Mouse (Mus musculus) kidney, adult 2 months (tissue): Measurements from ENCODE around the gene Parp6.

ENCODE experiments used
- CTCF ChIP-seq: fragments of 200-500 bp; conservative IDR thresholded peaks from 2 replicates; pipeline ENCODE4 v1.5.1; 2011; ENCODE audit warnings: low read depth, mild to moderate bottlenecking, control low read depth, low read length, moderate library complexity, mixed read lengths; ENCODE audit not compliant: insufficient read depth, insufficient read length
- POLR2A ChIP-seq: fragments of 200-500 bp; IDR thresholded peaks from one replicate; pipeline ENCODE4 v1.6.1; 2011; ENCODE audit warnings: low read depth, low read length, control low read depth

DNA sequence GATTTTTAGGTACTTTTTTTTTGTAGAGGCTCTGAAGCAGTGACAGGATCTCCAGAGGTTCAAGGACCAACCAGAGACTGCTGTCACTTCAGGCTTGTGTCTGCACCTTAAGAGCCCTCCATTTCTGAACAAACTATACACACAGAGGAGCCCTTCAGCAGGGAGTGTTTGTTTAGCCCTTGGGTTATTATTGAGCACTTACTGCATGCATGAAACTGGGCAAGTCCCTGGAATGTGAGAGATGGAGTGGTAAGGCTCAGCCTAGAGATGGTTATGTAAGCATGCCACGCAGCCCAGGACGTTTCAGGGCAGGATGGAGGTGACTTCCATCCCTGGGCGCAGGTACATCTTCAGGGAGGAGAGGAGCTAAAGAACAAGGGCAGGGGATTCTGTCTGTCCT, 79.3 kb downstream of the Parp6 start:
- TF ChIP-seq POLR2A, result no peak
- no peak for TF ChIP-seq CTCF
